Mouse (Mus musculus) kidney, adult 2 months (tissue): ENCODE data around the gene Gm13283.
"Not testable (repeated sequence)": the region's sequence is repeated elsewhere in the genome, so short reads cannot be mapped to it uniquely, and the experiment has no call there.

Experiments used
- CTCF ChIP-seq: fragments of 200-500 bp; conservative IDR thresholded peaks from 2 replicates; pipeline ENCODE4 v1.5.1; 2011; ENCODE audit warnings: low read depth, mild to moderate bottlenecking, control low read depth, low read length, moderate library complexity, mixed read lengths; ENCODE audit not compliant: insufficient read depth, insufficient read length
- POLR2A ChIP-seq: fragments of 200-500 bp; IDR thresholded peaks from one replicate; pipeline ENCODE4 v1.6.1; 2011; ENCODE audit warnings: low read depth, low read length, control low read depth

DNA sequence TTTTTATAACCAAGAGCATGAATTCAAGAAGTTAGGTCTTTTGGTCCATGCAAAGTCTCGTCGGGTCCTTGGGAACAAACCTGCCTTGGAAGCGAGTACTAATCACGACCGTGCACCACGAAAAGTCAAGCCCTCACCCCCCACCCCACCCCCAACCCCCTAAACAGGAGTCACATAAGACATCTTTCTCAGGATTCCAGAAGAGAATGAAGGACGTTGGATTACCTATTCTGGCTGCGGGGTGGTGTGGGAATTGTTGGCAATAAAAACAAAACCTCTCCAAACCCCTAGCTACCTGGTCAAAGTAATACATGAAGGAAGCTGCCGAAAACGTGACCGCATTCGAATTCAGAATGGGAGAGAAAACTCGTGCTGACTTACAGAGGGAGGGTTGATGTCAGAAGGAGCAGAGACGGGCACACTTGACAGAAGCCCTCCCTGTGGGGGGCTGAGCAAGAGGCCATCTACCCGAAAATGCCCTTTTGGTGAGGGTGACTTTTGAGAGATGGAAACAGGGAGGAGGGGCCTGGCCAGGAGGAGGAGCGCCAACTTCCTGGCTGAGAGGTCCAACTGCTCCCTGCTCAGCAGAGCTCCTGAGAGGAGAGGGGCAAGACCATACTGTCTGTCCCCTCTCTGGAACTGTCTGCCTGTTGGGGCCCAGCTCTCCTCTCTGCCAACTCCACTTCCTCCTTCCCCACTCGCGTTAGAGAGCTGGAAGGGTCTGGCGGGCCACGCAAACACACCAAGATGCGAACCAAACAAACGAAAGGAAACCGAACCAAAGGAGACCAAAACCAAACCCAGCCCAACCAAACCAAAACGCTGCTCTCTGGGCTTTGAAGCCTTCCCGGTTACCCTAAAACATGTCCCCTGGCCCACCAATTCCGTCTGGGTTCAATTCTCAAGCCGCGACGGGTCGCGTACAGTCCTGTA, 3.1 kb upstream of the Gm13283 start:
- not testable (repeated sequence) for TF ChIP-seq POLR2A, CTCF
